Mouse (Mus musculus): Measurements from ENCODE around the gene Lix1. TPM values are rescaled to one million over a fixed set of nuclear protein-coding genes. Genes with fewer than 3 reads are reported as not detected.

The Lix1 gene
- polyA plus RNA-seq, 1 experiment: 1.0 TPM

DNA sequence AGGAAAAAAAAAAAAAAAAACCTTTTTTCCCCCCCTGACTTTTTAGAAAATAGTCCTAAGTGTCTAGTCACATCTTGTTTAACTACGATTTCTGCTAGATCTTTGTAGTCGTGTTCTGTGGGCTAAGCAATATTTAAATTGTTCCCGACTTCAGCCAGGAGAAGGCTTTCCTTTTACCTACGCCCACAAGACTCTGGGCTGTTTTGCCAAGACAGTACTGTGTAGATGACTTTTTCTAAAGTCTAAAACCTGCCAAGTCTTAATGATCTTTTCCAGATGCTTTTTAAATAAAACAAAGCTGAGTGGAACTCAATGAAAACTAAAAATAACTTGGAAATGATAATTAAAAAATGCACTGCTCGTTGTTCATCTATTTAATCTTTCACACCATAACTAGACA, 566 bp downstream of the Lix1 start:
- H3K4me1 ChIP-seq (ENCODE audit: control insufficient read depth, insufficient read depth, low read length): 0 out of 2 replicates have a peak, but pooled peaks cover 3% of the 10 kb centered on the region
- DNase-seq: no peak
- H3K27ac ChIP-seq (ENCODE audit: insufficient read depth, low read depth, low read length): no peak overlapping the region
- no peaks in the 10 kb centered on the region for H3K36me3 ChIP-seq (ENCODE audit: control insufficient read depth, insufficient read depth, low read length)
- no peak overlapping the region for H3K4me3 ChIP-seq (ENCODE audit: insufficient read depth, low read depth, low read length)
- WGBS: 45% methylated on average over 5 of the region's 5 CpGs
- H3K27me3 ChIP-seq (replicated peaks; ENCODE audit: control insufficient read depth, insufficient read depth, low read length): no peaks in the 10 kb centered on the region
- TF ChIP-seq POLR2A (IDR thresholded peaks at IDR 0.05; ENCODE audit: low read depth, low read length) (no peak), CTCF (conservative IDR thresholded peaks at IDR 0.05; ENCODE audit: insufficient read depth, insufficient read length, low read depth, low read length) (no peak)

DNA sequence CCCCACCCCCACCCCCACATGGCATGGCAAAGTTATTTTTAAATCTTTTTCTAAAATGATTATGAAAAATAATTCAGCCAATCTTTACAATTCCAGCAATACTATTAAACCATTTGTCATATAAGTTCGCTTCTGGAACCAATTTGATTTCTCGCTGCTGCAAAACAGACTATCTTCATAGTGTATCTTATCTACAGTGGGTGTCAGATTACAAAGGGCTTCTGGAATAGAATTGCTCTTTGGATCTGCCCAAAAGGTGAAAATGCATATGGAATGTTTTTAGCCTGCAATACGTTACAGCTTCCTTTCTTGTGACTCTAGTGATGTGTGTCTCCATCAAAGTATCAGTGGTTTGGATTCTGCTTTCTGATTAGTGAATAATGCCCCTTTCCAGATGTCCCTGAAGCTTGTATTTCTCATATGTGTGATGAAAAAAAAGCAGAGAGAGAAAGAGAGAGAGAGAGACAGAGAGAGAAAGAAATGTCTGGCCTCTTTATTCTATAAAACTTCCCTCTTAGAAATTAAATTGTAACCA, 1.2 kb downstream of the Lix1 start:
- no peak overlapping the region for H3K27ac ChIP-seq (ENCODE audit: insufficient read depth, low read depth, low read length)
- 0 out of 2 replicates have a peak, but pooled peaks cover 3% of the 10 kb centered on the region for H3K4me1 ChIP-seq (ENCODE audit: control insufficient read depth, insufficient read depth, low read length)
- H3K4me3 ChIP-seq (ENCODE audit: insufficient read depth, low read depth, low read length): no peak overlapping the region
- no peak for DNase-seq
- no peak for TF ChIP-seq POLR2A (IDR thresholded peaks at IDR 0.05; ENCODE audit: low read depth, low read length)
- no peak for TF ChIP-seq CTCF (conservative IDR thresholded peaks at IDR 0.05; ENCODE audit: insufficient read depth, insufficient read length, low read depth, low read length)
- no peaks in the 10 kb centered on the region for H3K27me3 ChIP-seq (replicated peaks; ENCODE audit: control insufficient read depth, insufficient read depth, low read length)
- H3K36me3 ChIP-seq (ENCODE audit: control insufficient read depth, insufficient read depth, low read length): no peaks in the 10 kb centered on the region
- WGBS: 66% methylated on average over 3 of the region's 3 CpGs

DNA sequence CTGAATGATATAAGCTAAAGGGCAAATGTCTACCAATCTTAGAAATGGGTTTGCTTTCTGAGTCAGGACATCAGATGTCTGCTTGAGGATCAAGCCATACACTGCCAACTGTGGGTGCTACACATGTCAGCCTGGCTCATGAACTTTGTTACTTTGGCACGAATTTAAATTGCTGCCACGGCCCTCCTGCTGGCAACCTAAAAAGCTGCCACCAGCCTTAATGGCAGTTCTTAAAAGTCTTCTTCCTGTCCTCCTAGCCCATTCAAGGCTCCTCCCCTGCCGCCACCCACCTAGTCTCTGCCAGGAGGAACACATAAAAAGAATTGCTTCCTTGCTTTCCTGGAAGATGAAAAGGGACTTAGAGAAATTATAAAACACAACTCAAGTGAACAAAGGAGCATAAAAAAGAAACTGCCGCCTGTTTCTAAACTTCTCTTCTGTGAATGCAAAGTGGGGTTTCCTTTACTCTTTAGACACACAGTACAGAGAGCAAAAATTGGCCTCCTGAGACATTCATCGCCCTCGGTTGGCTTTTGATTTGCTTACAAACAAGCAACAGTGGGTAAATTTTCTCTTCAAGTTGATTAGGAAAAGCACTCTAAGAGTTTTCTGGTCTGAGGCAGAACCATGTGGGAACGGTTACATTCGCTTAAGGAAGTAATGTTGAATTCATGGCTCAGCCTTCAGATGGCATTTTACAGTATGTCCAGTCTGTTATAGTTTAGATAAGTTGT, 2.5 kb downstream of the Lix1 start:
- 0 out of 2 replicates have a peak, but pooled peaks cover 3% of the 10 kb centered on the region for H3K4me1 ChIP-seq (ENCODE audit: control insufficient read depth, insufficient read depth, low read length)
- H3K27ac ChIP-seq (ENCODE audit: insufficient read depth, low read depth, low read length): no peak overlapping the region
- no peak for TF ChIP-seq POLR2A (IDR thresholded peaks at IDR 0.05; ENCODE audit: low read depth, low read length)
- no peak for TF ChIP-seq CTCF (conservative IDR thresholded peaks at IDR 0.05; ENCODE audit: insufficient read depth, insufficient read length, low read depth, low read length)
- WGBS: 32% methylated on average over 8 of the region's 8 CpGs
- no peak overlapping the region for H3K4me3 ChIP-seq (ENCODE audit: insufficient read depth, low read depth, low read length)
- DNase-seq: peak; percentile 61
- no peaks in the 10 kb centered on the region for H3K36me3 ChIP-seq (ENCODE audit: control insufficient read depth, insufficient read depth, low read length)
- H3K27me3 ChIP-seq (replicated peaks; ENCODE audit: control insufficient read depth, insufficient read depth, low read length): no peaks in the 10 kb centered on the region

DNA sequence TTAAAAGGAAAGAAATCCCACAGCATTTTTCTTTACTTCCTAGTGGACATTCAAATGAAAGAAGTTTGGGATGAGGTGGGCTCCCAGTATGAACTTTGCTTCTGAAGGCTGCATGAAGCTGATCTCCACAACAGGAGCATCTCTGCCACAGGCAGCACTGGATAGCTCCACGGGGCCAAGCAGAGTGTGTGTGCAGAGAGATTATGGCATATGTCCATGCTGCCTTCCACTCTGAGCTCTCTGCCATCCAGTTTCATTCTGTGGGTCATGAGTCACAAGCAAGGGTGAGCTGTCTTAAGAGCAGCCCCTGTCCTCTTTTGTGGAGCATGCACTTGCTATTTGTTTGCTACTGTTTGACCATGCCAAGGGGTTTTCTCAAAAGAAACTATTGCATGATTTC, 3.1 kb downstream of the Lix1 start:
- Histone ChIP-seq H3K4me3 (ENCODE audit: insufficient read depth, low read depth, low read length) (no peak overlapping the region), H3K27me3 (replicated peaks; ENCODE audit: control insufficient read depth, insufficient read depth, low read length) (no peaks in the 10 kb centered on the region), H3K36me3 (ENCODE audit: control insufficient read depth, insufficient read depth, low read length) (no peaks in the 10 kb centered on the region), H3K4me1 (ENCODE audit: control insufficient read depth, insufficient read depth, low read length) (0 out of 2 replicates have a peak, but pooled peaks cover 3% of the 10 kb centered on the region), H3K27ac (ENCODE audit: insufficient read depth, low read depth, low read length) (no peak overlapping the region)
- 24% methylated on average over 1 of the region's 1 CpGs for WGBS
- TF ChIP-seq POLR2A (IDR thresholded peaks at IDR 0.05; ENCODE audit: low read depth, low read length) (no peak), CTCF (conservative IDR thresholded peaks at IDR 0.05; ENCODE audit: insufficient read depth, insufficient read length, low read depth, low read length) (no peak)
- DNase-seq: no peak

DNA sequence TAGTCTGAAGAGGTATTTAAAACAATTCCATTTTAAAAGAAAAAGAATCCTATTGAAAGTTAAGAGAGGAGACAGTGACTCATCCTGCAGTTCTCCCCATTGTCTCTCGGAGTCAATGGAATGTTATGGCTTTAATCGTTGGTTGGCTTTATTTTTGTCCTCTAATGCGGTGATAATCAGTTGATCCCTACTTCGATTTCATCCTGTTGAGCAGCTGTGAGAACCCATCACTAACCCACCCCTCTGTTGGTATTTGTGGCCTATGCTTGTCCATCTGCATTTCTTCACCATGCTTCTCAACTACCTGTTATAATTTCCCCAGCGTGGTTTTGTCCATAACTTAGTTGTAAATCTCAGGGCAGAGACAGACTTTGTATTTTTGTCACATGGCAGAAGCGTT, 5.7 kb downstream of the Lix1 start:
- H3K27me3 ChIP-seq (replicated peaks; ENCODE audit: control insufficient read depth, insufficient read depth, low read length): no peaks in the 10 kb centered on the region
- no peak for DNase-seq
- TF ChIP-seq POLR2A (IDR thresholded peaks at IDR 0.05; ENCODE audit: low read depth, low read length) (no peak), CTCF (conservative IDR thresholded peaks at IDR 0.05; ENCODE audit: insufficient read depth, insufficient read length, low read depth, low read length) (no peak)
- WGBS: 75% methylated on average over 6 of the region's 6 CpGs
- 0 out of 2 replicates have a peak, but pooled peaks cover 3% of the 10 kb centered on the region for H3K4me1 ChIP-seq (ENCODE audit: control insufficient read depth, insufficient read depth, low read length)
- no peak overlapping the region for H3K27ac ChIP-seq (ENCODE audit: insufficient read depth, low read depth, low read length)
- H3K36me3 ChIP-seq (ENCODE audit: control insufficient read depth, insufficient read depth, low read length): no peaks in the 10 kb centered on the region
- H3K4me3 ChIP-seq (ENCODE audit: insufficient read depth, low read depth, low read length): no peak overlapping the region

DNA sequence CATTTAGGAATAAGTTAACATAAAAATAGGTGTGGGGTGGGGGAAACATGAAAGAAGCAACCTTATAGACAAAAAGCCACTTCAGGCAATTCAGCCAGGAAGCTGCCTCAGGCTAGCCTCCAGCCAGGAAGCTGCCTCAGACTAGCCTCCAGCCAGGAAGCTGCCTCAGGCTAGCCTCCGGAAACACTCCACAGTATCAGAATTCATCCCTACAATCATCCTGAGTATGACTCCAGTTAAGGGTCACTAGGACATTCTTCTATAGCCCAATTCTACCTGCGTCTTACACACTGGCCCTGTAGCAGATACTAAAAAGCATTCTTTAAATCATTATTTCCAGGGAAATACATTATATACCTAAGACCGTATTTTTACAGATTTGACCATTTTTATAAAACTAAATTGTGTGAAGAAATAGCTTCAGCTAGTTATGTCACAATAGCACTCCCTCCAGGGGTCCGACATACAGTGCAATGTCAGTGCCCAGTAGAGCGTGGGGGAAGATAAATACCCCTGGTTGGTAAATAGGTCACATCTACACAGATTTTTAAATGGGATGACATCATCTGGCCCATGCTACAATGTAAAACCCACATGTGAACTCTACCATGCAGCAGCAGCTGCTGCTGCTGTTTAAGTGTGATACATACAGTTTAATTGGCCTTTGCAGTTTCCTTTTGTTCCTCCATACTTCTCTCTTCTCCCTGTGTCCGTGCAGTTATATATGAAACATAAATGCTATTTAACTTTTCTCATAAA, 6.4 kb downstream of the Lix1 start:
- no peaks in the 10 kb centered on the region for H3K27me3 ChIP-seq (replicated peaks; ENCODE audit: control insufficient read depth, insufficient read depth, low read length)
- no peak overlapping the region for H3K27ac ChIP-seq (ENCODE audit: insufficient read depth, low read depth, low read length)
- WGBS: 87% methylated on average over 6 of the region's 6 CpGs
- H3K36me3 ChIP-seq (ENCODE audit: control insufficient read depth, insufficient read depth, low read length): no peaks in the 10 kb centered on the region
- H3K4me3 ChIP-seq (ENCODE audit: insufficient read depth, low read depth, low read length): no peak overlapping the region
- 0 out of 2 replicates have a peak, but pooled peaks cover 3% of the 10 kb centered on the region for H3K4me1 ChIP-seq (ENCODE audit: control insufficient read depth, insufficient read depth, low read length)
- DNase-seq: no peak
- TF ChIP-seq CTCF (conservative IDR thresholded peaks at IDR 0.05; ENCODE audit: insufficient read depth, insufficient read length, low read depth, low read length): no peak
- TF ChIP-seq POLR2A (IDR thresholded peaks at IDR 0.05; ENCODE audit: low read depth, low read length): no peak

DNA sequence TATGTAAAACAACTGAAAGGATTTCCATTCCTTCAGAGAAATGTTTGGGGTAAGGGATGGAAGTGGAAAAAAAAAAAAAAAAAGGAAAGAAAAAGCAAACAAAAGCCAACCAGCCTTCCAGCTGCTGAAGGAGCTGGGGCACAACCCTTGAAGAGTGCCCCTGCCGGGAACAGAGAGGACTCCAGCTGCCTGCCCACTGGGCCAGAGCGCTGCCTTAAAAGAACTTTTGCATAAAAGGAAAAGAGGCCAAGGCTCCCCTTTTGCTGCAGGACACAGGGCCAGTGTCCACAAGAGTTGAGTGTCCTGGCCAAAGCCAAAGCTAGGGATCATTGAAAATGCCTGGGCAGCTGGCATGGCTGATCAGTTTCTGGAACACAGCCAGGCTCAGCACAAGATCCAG, 7.1 kb downstream of the Lix1 start:
- TF ChIP-seq CTCF (conservative IDR thresholded peaks at IDR 0.05; ENCODE audit: insufficient read depth, insufficient read length, low read depth, low read length) (no peak), POLR2A (IDR thresholded peaks at IDR 0.05; ENCODE audit: low read depth, low read length) (no peak)
- H3K4me3 ChIP-seq (ENCODE audit: insufficient read depth, low read depth, low read length): no peak overlapping the region
- 30% methylated on average over 2 of the region's 2 CpGs for WGBS
- H3K27me3 ChIP-seq (replicated peaks; ENCODE audit: control insufficient read depth, insufficient read depth, low read length): no peaks in the 10 kb centered on the region
- H3K4me1 ChIP-seq (ENCODE audit: control insufficient read depth, insufficient read depth, low read length): 0 out of 2 replicates have a peak, but pooled peaks cover 3% of the 10 kb centered on the region
- DNase-seq: no peak
- no peak overlapping the region for H3K27ac ChIP-seq (ENCODE audit: insufficient read depth, low read depth, low read length)
- H3K36me3 ChIP-seq (ENCODE audit: control insufficient read depth, insufficient read depth, low read length): no peaks in the 10 kb centered on the region

Data from kidney, adult 2 months (tissue).